Mouse (Mus musculus): Measurements from ENCODE around the gene Csf2rb2. TPM values are rescaled to one million over a fixed set of nuclear protein-coding genes. Genes with fewer than 3 reads are reported as not detected.

Gene Csf2rb2
- total and polyA plus RNA-seq, 3 experiments, result 14.8 to 56.5 (median 21.6) TPM

DNA sequence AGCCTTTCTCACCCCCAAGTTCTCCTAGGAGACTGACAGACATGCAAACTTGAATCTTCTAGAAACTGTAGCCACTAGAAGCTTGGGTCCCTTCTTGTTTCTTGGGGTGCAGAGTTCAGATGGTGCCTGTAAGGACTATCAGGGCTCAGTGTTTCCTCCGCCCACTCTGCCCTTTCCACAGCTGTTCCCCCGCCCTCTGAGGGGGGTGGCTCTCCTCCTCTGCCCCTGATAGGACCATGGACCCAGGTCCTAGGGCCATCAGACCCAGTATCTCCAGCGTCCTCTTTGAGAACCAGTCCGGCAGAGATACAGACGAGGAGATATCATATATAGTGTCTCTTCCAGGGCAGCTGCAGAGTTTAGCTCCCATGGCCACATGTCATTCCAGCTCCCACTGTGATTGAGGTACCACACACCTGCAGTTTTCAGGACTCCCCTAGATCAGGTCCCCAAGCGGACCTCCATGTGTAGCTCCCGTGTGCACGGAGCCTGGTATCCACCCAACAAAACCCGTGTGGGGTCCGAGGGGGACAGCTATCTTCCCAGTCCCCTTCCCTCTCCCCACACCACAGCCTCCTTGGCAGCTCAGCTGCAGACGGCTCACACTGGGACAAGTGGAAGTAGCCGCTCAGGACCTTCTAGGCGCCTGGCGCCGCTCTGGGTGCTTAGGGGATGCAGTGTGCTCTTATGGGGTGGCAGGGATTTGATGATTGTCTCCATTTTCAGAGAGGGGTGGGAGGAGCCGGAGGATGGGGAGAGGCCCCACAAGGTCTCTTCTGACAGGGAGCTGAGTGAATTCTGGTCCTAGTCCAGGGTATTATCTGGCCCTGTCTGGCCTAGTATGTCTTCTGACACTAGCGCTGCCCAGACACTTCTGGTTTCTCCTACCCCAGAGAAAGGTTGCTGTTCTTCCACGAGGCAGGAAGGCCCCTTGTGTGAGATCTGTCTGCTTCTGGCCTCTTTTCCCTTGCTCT is 59.1 kb downstream of the Csf2rb2 start:
- peaks cover 24% of the 10 kb centered on the region for H3K79me2 ChIP-seq (replicated peaks; ENCODE audit: control insufficient read depth, extremely low read depth, insufficient read depth, poor library complexity, severe bottlenecking)
- in situ Hi-C loops (cut with MboI; ENCODE audit: low pct_ligation_motif_present, low pct_unique_long_range_greater_than_20kb, low sequenced_read_pairs), result loop anchor here (5.0 to 10.0 kb wide), 2 partner anchors 64 to 272 kb away; partner anchors contain the start of gene Eif3d
- peak overlapping the region; percentile 98 for H3K27ac ChIP-seq (ENCODE audit: insufficient read depth, low read depth)
- H3K4me2 ChIP-seq (ENCODE audit: insufficient read depth, low read depth, poor library complexity, severe bottlenecking), result peak overlapping the region; percentile 86
- no peaks in the 10 kb centered on the region for H3K27me3 ChIP-seq (replicated peaks)
- dilution Hi-C loops (cut with MboI; ENCODE audit: extremely low pct_ligation_motif_present, extremely low pct_unique_long_range_greater_than_20kb, low sequenced_read_pairs), result no loop called here
- peaks cover 27 to 29% of the 10 kb centered on the region in 2 experiments for H3K36me3 ChIP-seq (replicated peaks in 1 of 2; ENCODE audit: control insufficient read depth in 1 of 2, insufficient read depth in 1 of 2, low read length in 1 of 2)
- peaks cover 49 to 65% of the 10 kb centered on the region in 2 experiments for H3K4me1 ChIP-seq (ENCODE audit: control insufficient read depth in 1 of 2, insufficient read depth in 2 of 2)
- DNase-seq (ENCODE audit: extremely low read depth), result peak; percentile 79
- peak overlapping the region; percentile 63 to 85 (median 84) for H3K4me3 ChIP-seq (replicated peaks in 1 of 3; ENCODE audit: low read depth in 2 of 3, low read length in 2 of 3, poor library complexity in 1 of 3)
- H3K9ac ChIP-seq (ENCODE audit: insufficient read depth, low read depth), result peak overlapping the region; percentile 87
- no peaks in the 10 kb centered on the region for H3K9me3 ChIP-seq (replicated peaks; ENCODE audit: low read length)
- TF ChIP-seq ZNF384 (IDR thresholded peaks at IDR 0.05; ENCODE audit: low read depth, low read length) (no peak), MAX (IDR thresholded peaks at IDR 0.05; ENCODE audit: low read length) (0 out of 2 replicates have a peak, but pooled peaks have one; percentile 54), KAT2A (IDR thresholded peaks at IDR 0.05; ENCODE audit: insufficient replicate concordance, low read length) (no peak), JUN (IDR thresholded peaks at IDR 0.05; ENCODE audit: insufficient read depth, low read depth, low read length) (no peak), ZKSCAN1 (IDR thresholded peaks at IDR 0.05; ENCODE audit: borderline replicate concordance, low read depth, low read length) (no peak), ETS1 (conservative IDR thresholded peaks at IDR 0.05; ENCODE audit: low read depth, low read length) (0 out of 2 replicates have a peak, but pooled peaks have one; percentile 14), MEF2A (IDR thresholded peaks at IDR 0.05; ENCODE audit: borderline replicate concordance, low read depth, low read length) (no peak), MAZ (IDR thresholded peaks at IDR 0.05; ENCODE audit: low read depth, low read length) (peak; percentile 95), TCF12 (IDR thresholded peaks at IDR 0.05; ENCODE audit: low read depth, low read length) (peak; percentile 94), ELF1 (IDR thresholded peaks at IDR 0.05; ENCODE audit: low read depth, low read length) (no peak), POLR2AphosphoS2 (IDR thresholded peaks at IDR 0.05; ENCODE audit: low read depth, low read length) (peak; percentile 40; the same call in 1 of the 2 replicates), RCOR1 (conservative IDR thresholded peaks at IDR 0.05; ENCODE audit: low read depth, low read length) (0 out of 2 replicates have a peak, but pooled peaks have one; percentile 56), IRF4 (IDR thresholded peaks at IDR 0.05; ENCODE audit: low read depth, low read length) (no peak), BHLHE40 (IDR thresholded peaks at IDR 0.05; ENCODE audit: low read depth, low read length) (no peak), MAFK (IDR thresholded peaks at IDR 0.05; ENCODE audit: insufficient replicate concordance, low read length) (no peak), NELFE (IDR thresholded peaks at IDR 0.05; ENCODE audit: low read depth, low read length) (peak; percentile 93; the same call in 1 of the 2 replicates), SIN3A (IDR thresholded peaks at IDR 0.05; ENCODE audit: low read length) (peak; percentile 54; the same call in 1 of the 2 replicates), ZMIZ1 (IDR thresholded peaks at IDR 0.05; ENCODE audit: low read depth, low read length) (peak; percentile 95), GABPA (IDR thresholded peaks at IDR 0.05; ENCODE audit: insufficient replicate concordance, low read depth, low read length) (no peak), JUND (conservative IDR thresholded peaks at IDR 0.05; ENCODE audit: low read depth, low read length) (no peak), MYC (IDR thresholded peaks at IDR 0.05; ENCODE audit: low read depth, low read length) (no peak), ZC3H11A (IDR thresholded peaks at IDR 0.05; ENCODE audit: low read depth, low read length) (no peak), POLR2A (IDR thresholded peaks at IDR 0.05; ENCODE audit: low read depth, low read length) (peak; percentile 91), NRF1 (IDR thresholded peaks at IDR 0.05; ENCODE audit: low read depth, low read length) (no peak), TBP (conservative IDR thresholded peaks at IDR 0.05; ENCODE audit: low read depth, low read length) (peak; percentile 96), USF1 (IDR thresholded peaks at IDR 0.05; ENCODE audit: low read depth, low read length) (no peak), E2F4 (IDR thresholded peaks at IDR 0.05; ENCODE audit: insufficient replicate concordance, low read depth, low read length) (no peak), EP300 (IDR thresholded peaks at IDR 0.05; ENCODE audit: low read length) (no peak), CHD1 (IDR thresholded peaks at IDR 0.05; ENCODE audit: low read depth, low read length) (peak; percentile 14), CTCF (conservative IDR thresholded peaks at IDR 0.05 in 1 of 2, IDR thresholded peaks at IDR 0.05 in 1 of 2; ENCODE audit: low read depth in 2 of 2, low read length in 2 of 2) (no peak), CHD2 (IDR thresholded peaks at IDR 0.05; ENCODE audit: low read length) (no peak; the same call in 1 of the 2 replicates), PAX5 (IDR thresholded peaks at IDR 0.05; ENCODE audit: low read length) (no peak), MXI1 (IDR thresholded peaks at IDR 0.05; ENCODE audit: low read depth, low read length) (0 out of 2 replicates have a peak, but pooled peaks have one; percentile 49), USF2 (conservative IDR thresholded peaks at IDR 0.05; ENCODE audit: low read depth, low read length) (no peak), HCFC1 (IDR thresholded peaks at IDR 0.05; ENCODE audit: low read depth, low read length) (0 out of 2 replicates have a peak, but pooled peaks have one; percentile 18), RAD21 (IDR thresholded peaks at IDR 0.05; ENCODE audit: low read depth, low read length) (no peak), UBTF (IDR thresholded peaks at IDR 0.05; ENCODE audit: low read depth, low read length) (peak; percentile 19; the same call in 1 of the 2 replicates)

Measured in CH12.LX (cell line).